Mouse (Mus musculus) layer of hippocampus, adult 8-10 months (tissue): ENCODE data around the gene Npat. TPM values are rescaled to one million over a fixed set of nuclear protein-coding genes. Genes with fewer than 3 reads are reported as not detected.

Experiments
- DNase-seq, 2 experiments: peaks; one replicate each; pipeline ENCODE4 v3.0.0; 2022; ENCODE audit warnings: low spot score in 2 of 2
- total RNA-seq, 4 experiments: library from RNA; stranded (reverse); gene quantifications; 2 replicates each; pipeline ENCODE4 v1.2.4; 2022

Gene Npat
- total RNA-seq, 4 experiments from 2014 or later, result 16.1 to 21.1 (median 18.8) TPM

DNA sequence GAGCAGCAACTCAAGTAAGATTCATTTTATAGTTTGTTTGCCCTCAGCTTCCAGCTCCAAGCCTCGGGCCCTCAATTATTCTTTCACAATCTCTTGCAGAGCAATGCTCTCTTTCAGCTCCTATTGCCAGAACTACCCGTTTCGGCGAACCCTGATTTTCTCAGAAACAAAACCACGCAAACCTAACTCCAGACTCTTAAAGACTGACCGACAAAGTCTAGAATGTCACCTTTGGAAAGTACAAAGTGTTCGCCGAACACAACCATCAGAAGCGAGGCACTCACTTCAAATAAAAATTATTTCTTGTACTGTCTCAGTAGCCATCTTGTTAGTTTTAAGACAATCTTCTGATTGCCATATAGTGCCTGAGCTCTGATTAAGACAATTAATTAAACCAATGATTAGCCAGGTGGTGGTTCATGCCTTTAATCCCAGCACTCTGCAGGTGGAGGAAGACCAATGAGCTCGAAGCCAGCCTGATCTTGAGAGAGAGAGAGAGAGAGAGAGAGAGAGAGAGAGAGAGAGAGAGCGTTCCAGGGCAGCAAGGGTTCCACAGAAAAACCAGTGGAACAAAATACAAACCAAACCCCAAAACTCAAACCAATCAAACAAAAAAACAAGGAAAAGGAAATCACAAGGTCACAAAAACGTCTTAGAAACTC is 72.6 kb downstream of the Npat start:
- DNase-seq, result no peak

DNA sequence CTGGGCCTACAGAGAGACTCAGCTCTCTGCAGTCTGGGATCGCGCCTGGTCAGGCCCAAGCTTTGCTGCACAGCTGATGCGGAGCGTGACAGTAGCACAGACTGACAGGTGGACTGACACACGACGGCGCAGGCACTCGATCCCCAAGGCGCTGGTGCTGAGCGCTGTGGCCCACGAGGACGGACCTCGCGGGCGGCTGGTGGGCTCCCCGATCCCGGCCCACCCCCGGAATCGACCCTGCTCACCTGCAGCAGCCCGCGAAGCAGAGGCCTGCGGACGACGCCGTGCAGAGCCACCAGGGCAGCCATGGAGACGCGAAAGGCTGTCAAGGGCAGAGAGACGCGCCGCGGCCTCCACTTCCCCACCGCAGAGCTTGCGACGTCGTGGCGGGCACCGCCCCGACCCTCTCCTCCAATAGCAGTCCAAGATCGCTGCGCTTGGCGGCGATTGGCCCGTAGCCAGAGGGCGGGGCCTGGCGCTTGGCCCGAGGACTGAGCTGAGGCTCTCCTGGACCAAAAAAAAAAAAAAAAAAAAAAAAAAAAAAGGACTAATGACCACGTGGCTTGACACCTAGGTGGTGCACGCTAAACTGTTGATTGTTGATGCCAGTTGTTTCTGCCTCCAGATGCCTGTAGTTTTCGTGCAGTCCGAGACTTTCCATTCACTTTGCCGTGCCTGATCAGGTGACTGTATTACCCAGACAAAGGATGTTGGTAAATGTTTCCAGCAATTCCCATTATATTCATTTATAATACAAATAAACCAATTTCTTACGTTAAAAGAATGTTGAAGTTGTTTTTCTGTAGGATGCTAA is 73.3 kb downstream of the Npat start, which contains the start of gene Acat1:
TSS of gene Acat1 (minus strand) at position 415 of the 814 bp plus-strand sequence.
- peak; percentile 86 to 92 for DNase-seq

DNA sequence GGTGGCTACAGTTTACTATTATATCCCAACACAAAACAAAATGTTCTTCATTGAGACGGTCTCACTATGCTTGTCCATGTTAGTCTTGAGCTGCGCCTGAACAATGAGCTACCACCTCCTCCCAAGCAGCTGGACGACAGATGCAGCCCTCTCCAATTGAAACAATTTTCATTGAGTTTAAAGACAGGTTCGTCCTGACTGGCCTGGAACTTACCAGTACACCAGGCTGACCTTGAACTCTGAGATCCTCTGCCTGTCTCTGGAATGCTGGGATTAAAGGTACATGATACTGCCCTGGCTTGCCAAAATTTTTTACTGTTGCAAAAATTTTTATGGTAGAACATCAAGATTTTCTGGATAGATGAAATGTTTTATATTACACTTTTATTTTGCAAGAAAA is 77.4 kb downstream of the Npat start:
- no peak for DNase-seq

DNA sequence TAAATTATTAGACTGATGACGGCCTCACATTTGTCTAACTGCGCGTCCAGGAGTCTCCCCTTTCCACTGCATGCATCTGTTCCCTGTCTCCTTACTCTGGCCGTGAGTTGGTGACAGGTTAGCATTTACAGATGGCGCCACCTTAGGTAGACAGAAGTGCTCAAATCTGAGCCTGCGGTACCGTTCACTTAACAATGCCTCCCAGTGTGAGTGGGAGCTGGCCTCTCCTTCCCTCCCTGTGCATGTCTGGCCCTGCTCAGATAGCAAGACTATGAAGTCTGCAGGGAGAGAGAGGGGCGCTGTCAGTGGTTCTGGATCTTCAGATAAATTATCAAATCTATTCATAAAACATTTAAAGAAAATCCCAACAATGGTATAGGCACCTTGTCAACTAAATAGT is 78.4 kb downstream of the Npat start:
- DNase-seq, result no peak

Other genes starting within 250 kb of the Npat start
- gene Exph5, start 235.4 kb upstream of the Npat start, total RNA-seq, result 1 to 10 TPM; 4.1 to 5.1 (median 4.8) TPM
- gene Kdelc2, start 153.0 kb upstream of the Npat start, total RNA-seq, result 1 to 10 TPM; 6.3 to 9.5 (median 7.7) TPM
- gene 4930550C14Rik, start 134.7 kb upstream of the Npat start, total RNA-seq, result under 1 TPM in 3 of 4 experiments, not detected in 1; 0.36 to 0.65 (median 0.39) TPM
- 10 to 100 TPM; 18.8 to 26.8 (median 21.5) TPM for gene Atm, start 307 bp upstream of the Npat start, total RNA-seq
- 10 to 100 TPM; 61.7 to 70.1 (median 68.1) TPM for gene Acat1, start 73.3 kb downstream of the Npat start, total RNA-seq
- gene Cul5, start 133.0 kb downstream of the Npat start, total RNA-seq, result 10 to 100 TPM; 49.5 to 62.5 (median 54.1) TPM
- gene Rab39, start 169.2 kb downstream of the Npat start, total RNA-seq, result 1 to 10 TPM; 2.4 to 3.2 (median 2.7) TPM
- gene Slc35f2, start 234.5 kb downstream of the Npat start, total RNA-seq, result 1 to 10 TPM; 3.9 to 4.4 (median 4.1) TPM